Mouse (Mus musculus) T-helper 2 cell (primary cell): Measurements from ENCODE around the gene Lrfn3.

Experiments
- in situ Hi-C: fragments of 300-600 bp; cut with MboI, MseI; formaldehyde crosslinking; loops from one replicate; pipeline ENCODE4 v1.15.1; 2025; ENCODE audit warnings: high pct_unique_total_duplicates

Lrfn3 gene

DNA sequence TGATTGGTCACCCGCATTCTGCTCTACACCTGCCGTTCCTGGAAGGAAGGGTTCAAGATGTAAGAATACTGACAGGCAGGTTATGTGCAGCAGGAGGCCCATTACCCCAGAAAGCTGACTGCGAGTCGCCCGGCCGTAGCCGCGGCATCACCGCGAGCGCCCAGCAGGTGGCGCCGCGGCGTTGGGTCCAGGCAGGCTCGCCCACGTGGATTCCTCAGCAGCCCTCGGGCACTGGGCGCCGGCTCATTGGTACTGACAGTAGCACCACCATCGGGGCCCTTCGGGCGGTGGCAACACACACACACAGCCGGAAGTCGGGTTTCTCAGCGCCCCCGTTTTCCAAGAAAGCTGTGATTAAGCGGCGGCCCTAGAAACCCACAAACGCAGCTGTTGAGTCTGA is 14.7 kb downstream of the Lrfn3 start:
- in situ Hi-C loops, result no loop called here

GRCm38 (mm10) chr7:30346635-30347379 is 15.8 kb downstream of the Lrfn3 start:
- in situ Hi-C loops, result no loop called here

GRCm38 (mm10) chr7:30339432-30340109 is 23.0 kb downstream of the Lrfn3 start:
- in situ Hi-C loops, result no loop called here

DNA sequence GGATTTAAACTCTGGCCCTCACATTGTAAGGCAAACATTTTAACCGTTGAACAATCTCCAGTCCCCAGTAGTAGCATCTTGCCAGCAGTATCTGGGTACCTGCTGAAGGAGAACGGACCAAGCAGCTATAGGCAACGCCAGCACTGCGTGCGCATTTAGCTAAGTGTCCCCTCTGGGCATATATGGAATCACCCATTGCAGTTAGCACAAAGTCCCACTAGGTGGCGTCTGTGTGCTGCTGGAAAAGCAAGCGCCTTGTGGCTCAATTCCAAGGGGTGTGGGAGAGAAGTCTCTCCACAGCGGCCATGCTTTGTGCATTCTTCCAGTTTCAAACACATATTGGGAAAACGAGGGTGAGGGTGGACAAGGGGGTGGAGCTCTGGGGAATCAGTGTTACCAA is 26.2 kb downstream of the Lrfn3 start:
- in situ Hi-C loops, result no loop called here

- in situ Hi-C loops, result no loop called here
These were observed 26.9 kb downstream of the Lrfn3 start for GRCm38 (mm10) chr7:30335688-30336087.

GRCm38 (mm10) chr7:30334563-30334962 is 28.0 kb downstream of the Lrfn3 start:
- in situ Hi-C loops, result no loop called here

DNA sequence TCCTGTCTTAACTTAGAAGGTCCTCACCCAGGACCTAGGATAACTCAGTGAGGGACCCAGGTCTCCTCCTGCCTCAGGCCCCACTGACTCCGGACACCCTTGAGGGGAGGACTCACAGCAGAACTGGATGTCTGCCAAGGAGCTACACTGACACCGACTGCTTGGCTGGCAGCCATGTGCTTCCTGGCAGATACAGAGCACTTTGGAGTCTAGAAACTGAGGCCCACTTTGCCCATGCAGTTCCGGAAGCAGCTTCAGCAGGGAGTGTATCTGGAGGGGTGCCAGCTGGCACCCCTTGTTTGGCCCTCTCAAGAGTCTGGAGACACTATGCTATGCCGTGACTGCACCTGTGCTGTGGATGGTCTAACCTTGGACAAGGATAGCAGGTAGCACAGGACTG is 29.1 kb downstream of the Lrfn3 start:
- in situ Hi-C loops, result no loop called here

DNA sequence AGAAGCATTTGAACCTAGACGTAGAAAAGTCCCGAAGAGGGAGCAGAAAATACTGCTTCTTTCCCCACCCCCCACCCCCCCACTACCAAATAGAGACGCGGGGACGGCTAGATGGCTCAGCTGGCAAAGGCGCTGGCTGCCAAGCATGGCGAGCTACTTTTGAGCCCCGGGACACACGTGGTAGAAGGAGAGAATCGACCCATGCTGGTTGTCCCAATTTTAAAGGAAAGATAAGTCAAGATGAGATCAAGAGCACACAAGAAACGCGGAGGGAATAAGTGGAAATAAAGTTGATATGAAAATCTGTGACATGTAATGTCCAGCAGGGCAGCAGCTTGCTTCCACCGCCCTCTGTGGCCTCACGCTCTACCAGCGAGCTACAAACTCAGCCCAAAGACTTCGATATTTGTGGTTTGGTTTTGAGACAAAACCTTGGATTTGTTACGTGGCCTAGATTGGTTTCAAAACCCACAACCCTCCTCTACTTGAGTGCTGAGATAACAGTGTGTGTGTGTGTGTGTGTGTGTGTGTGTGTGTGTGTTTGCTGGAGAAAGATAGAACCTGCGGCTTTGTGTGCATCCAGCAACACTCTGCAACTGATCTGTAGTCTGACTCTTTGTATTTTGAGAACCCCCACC is 29.8 kb downstream of the Lrfn3 start:
- in situ Hi-C loops, result no loop called here

DNA sequence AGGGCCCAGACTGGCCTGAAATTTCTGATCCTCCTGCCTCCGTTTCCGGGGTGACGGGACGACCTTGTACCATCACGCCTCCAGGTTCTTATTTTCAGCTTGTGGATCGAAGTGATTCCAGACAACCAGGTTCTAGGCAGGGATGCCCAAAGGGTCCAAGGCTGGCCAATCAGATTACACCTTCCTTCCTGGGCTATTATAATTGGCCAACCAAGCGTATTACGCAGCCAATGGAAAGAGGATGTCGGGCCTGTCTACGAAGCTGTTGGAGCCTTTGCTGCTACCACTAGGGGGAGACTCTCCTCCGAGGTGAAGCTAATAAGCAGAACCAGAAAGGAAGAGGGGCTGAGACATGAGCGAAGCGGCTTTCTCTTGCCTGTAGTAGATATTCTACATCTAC is 30.7 kb downstream of the Lrfn3 start:
- in situ Hi-C loops, result no loop called here

DNA sequence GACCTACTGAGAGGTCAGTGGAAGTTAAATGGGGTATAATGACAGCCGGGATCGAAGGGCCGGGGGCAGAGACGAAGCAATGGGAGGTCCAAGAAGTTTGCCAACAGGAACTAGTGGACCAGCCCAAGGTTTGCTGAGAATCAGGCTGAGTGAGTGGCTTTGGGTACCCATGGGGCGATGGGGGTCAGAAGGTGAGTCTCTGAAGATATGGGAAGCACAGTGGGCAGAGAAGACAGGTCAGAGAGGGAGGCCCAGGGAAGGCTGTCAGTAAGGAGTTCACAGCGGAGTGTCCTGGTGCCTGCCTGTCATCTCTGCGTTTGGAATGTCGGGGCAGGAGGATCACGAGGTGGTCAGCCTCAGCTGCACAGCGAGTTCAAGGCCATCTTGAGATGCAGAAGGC is 34.2 kb downstream of the Lrfn3 start:
- in situ Hi-C loops, result loop anchor here (10.0 kb wide), 1 partner anchor 1934 kb away; the partner anchor contains the start of genes Med29 and Paf1

- in situ Hi-C loops, result loop anchor here (10.0 kb wide), 1 partner anchor 1932 kb away; the partner anchor contains the start of genes Med29 and Paf1
These were observed 35.4 kb downstream of the Lrfn3 start for GRCm38 (mm10) chr7:30327140-30327539.

DNA sequence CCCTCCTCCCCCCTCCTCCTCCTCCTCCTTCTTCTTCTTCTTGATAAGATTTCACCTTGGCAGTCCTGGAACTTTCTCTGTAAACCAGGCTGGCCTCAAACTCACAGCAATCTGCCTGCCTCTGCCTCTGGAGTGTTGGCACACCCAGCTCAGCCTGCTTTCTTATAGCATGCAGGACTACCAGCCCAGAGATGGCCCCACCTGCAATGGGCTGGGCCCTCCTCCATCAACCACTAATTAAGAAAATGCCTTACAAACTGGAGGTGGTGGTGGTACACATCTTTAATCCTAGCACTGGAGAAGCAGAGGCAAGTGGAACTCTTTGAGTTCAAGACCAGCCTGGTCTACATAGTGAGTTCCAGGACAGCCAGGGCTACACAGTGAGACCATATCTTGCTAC is 36.1 kb downstream of the Lrfn3 start:
- in situ Hi-C loops, result loop anchor here (10.0 kb wide), 1 partner anchor 1932 kb away; the partner anchor contains the start of genes Med29 and Paf1

- in situ Hi-C loops, result loop anchor here (10.0 kb wide), 1 partner anchor 1931 kb away; the partner anchor contains the start of genes Med29 and Paf1
These were observed 37.2 kb downstream of the Lrfn3 start for GRCm38 (mm10) chr7:30325364-30325763.

DNA sequence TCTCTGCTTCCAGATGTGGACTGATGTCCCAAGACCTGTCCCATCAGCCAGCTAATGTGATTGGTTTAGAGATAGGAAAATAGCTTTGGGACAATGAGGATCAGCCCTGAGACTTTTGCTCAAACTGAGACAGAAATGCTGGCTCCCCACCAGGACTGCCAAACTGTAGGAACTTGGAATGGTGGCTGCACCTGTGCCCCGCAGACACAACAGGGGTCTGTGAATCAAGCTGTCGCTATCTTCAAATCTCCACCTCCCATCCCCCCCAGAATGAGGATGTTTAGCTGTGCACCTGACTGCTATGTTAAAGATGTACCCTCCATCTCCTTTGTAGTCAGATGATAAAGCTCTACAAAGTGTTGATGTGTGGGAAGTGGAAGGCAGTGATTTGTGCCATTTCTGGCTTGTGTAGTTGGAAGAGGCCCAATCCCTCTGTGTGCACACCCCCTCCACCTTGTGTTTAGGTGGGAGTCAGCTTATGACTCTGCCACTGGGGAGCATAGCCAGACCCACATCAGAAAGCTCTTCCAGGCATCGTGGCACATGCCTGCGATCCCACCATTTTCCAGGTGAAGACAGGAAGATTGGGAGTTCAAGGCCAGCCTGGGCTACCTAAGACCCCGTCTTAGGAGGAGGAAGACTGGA is 38.1 kb downstream of the Lrfn3 start:
- in situ Hi-C loops, result loop anchor here (10.0 kb wide), 1 partner anchor 1930 kb away; the partner anchor contains the start of genes Med29 and Paf1

DNA sequence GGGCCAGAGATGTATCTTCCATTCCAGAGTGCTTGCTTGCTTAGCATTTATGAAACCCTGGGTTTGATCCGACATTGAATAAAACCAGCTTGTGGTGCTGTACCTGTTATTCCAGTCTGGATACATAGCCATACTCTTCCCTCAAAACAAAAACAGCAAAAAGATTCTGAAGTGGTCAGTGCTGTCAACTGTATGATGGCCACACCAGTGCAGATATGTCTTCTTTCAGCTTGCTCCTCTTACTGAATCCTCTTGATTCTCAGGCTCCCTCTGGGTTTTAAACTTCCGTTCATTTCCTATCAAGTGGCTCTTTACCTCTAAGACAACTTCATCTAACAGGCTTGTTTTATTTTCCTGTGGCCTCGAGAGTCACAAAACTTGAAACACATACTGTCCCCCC is 38.8 kb downstream of the Lrfn3 start, which contains the start of gene Sdhaf1:
Gene Sdhaf1, minus strand, starts transcription at position 101 of the 400 bp plus-strand sequence.
- in situ Hi-C loops, result loop anchor here (10.0 kb wide), 1 partner anchor 1929 kb away; the partner anchor contains the start of genes Med29 and Paf1

DNA sequence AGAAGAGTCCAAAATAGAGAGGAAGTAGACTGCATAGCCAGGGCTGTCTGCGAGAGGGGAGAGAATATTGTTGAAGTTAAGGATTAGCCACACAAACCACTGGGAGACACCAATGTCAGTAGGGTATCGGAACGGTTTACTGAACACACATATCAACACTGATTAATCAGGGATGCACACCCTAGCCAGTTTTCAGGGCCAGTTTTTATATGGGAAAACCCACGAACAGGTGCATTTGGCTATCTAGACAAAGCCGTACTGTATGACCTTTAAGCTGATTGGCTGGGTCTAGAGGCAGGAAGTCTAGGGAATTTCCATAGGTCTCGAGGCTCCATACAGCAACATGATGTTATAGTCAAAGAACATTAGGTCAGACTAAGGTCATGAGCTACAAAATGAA is 39.7 kb downstream of the Lrfn3 start:
- in situ Hi-C loops, result loop anchor here (10.0 kb wide), 1 partner anchor 1928 kb away; the partner anchor contains the start of genes Med29 and Paf1

DNA sequence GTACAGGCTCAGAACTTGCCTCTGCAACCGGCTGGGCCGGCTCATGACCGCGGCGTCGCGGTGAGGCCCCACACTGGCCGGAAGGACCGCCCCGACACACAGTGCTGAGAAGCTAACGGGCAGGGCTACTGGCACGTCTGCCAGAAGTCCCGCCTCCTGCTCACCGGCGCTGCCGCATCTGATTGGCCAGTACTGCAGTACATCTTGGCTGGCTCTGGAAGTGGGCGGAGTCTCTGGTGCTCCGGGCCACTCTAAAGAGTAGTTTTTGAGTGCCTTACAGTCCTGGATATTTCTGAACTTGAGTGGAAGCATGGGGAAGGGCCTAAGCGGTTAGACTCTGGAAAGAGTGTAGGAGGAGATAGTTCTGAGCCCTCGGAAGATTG is 40.3 kb downstream of the Lrfn3 start:
- in situ Hi-C loops, result loop anchor here (10.0 kb wide), 1 partner anchor 1927 kb away; the partner anchor contains the start of genes Med29 and Paf1

DNA sequence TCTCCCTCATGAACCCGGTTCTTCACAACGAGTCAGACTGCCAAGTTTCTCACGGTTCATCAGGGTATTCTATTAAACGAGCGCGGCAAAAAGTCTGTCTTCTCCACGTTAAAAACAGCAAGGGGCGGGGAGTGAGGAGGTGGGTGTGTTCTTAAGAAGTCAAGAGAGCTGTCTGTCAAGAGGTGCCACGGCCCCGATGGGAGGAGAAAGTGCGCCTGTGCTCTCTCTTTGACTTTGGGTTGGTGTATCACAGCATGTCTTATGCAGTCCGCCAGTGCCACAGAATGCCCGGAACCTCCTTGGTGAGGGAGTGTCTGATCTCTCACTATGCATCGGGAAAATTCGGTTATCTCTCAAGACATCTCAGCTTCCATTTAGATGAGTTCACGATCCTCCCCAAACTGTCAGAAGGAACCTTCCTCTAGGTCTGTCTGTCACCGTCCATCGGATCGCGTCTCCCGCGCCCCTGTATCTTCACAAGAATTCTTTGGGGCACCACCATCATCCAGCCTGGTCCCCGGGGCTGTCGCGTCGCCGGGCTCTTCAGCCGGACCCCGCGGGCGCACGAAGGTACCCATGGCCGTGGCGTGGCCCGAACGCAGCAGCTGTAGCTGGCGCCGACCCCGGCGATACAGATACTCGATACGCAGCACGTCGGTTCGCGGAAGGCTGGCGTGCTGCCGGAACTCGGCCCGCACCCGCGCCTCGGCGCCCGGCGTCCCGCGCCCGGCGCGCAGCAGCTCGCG is 40.9 kb downstream of the Lrfn3 start, which contains the start of gene E130208F15Rik:
Gene E130208F15Rik, plus strand, starts transcription at position 202 of the 746 bp plus-strand sequence.
- in situ Hi-C loops, result loop anchor here (10.0 kb wide), 1 partner anchor 1927 kb away; the partner anchor contains the start of genes Med29 and Paf1

DNA sequence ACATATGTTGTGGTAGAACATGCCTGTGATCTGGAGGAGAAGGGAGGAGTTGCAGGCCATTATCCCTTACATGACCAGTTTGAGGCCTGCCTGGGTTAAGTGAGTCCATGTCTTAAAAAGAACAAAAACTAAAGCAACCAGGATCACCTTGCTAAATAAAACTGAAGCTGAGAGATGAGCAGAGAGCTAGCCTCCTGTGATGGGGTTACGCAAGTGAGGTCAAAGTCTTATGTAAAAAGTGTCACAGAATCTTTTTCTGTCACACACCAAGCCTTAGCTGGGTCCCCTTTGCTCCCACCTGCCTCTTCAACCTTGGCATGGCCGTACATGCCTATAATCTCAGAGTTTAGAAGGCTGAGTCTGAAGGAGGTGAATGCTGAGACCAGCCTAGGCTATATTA is 41.6 kb downstream of the Lrfn3 start:
- in situ Hi-C loops, result loop anchor here (10.0 kb wide), 1 partner anchor 1926 kb away; the partner anchor contains the start of genes Med29 and Paf1

- in situ Hi-C loops, result no loop called here
These were observed 44.4 kb downstream of the Lrfn3 start for GRCm38 (mm10) chr7:30318142-30318541.
